Mouse (Mus musculus) embryonic facial prominence, embryonic 14.5 days (tissue): ENCODE results near the gene Olfr368. TPM values are rescaled to one million over a fixed set of nuclear protein-coding genes. Genes with fewer than 3 reads are reported as not detected.
A peak's percentile ranks its signal among the peaks of the same experiment; 100 is the strongest.

ENCODE experiments used
- ATAC-seq: fragments of 200-750 bp; cut with Nextera tagmentation; 2 replicates; pipeline ENCODE4 v1.8.0; 2017; ENCODE audit warnings: low read depth, moderate number of reproducible peaks, moderate TSS enrichment
- DNase-seq: peaks from one replicate; pipeline ENCODE4 v3.0.0-alpha.2; 2015; ENCODE audit warnings: low spot score
- H3K27ac ChIP-seq: fragments of 300-500 bp; sonication (generic); replicated peaks from 2 replicates; pipeline ENCODE4 v1.5.1; 2014; ENCODE audit warnings: low read depth, mild to moderate bottlenecking, low read length, moderate library complexity
- H3K27me3 ChIP-seq: fragments of 300-500 bp; sonication (generic); replicated peaks from 2 replicates; pipeline ENCODE4 v1.6.1; 2014; ENCODE audit warnings: low read length; ENCODE audit not compliant: control insufficient read depth, insufficient read depth
- H3K36me3 ChIP-seq: fragments of 300-500 bp; sonication (generic); 2 replicates; pipeline ENCODE4 v1.6.1; 2014; ENCODE audit warnings: low read length, mixed read lengths; ENCODE audit not compliant: control insufficient read depth, insufficient read depth
- H3K4me1 ChIP-seq: fragments of 300-500 bp; sonication (generic); 2 replicates; pipeline ENCODE4 v1.6.1; 2014; ENCODE audit warnings: antibody characterized with exemption, low read length; ENCODE audit not compliant: control insufficient read depth, insufficient read depth
- H3K4me2 ChIP-seq: fragments of 300-500 bp; sonication (generic); 2 replicates; pipeline ENCODE4 v1.6.1; 2014; ENCODE audit warnings: low read depth, mild to moderate bottlenecking, low read length, moderate library complexity, mixed read lengths
- H3K4me3 ChIP-seq: fragments of 300-500 bp; sonication (generic); 2 replicates; pipeline ENCODE4 v1.5.1; 2014; ENCODE audit warnings: low read depth, mild to moderate bottlenecking, low read length
- H3K9ac ChIP-seq: fragments of 300-500 bp; sonication (generic); 2 replicates; pipeline ENCODE4 v1.6.1; 2014; ENCODE audit warnings: low read depth, mild to moderate bottlenecking, low read length, moderate library complexity, mixed read lengths
- H3K9me3 ChIP-seq: fragments of 300-500 bp; sonication (generic); 2 replicates; pipeline ENCODE4 v1.6.1; 2016; ENCODE audit warnings: low read length; ENCODE audit not compliant: control insufficient read depth
- WGBS: fragments of 180-500 bp; shearing (Covaris S2); extraction: QIAGEN DNeasy Blood & Tissue Kit; methylation state at CpG from one replicate; pipeline ENCODE4 v1.1.7; 2014; 5-methylcytosine and 5-hydroxymethylcytosine counted together
- polyA plus RNA-seq: library from polyadenylated mRNA; unstranded; fragments of >200 nt; fragmentation: Nextera tagmentation; extraction: Ambion mirVana; gene quantifications from 2 replicates; pipeline ENCODE4 v1.2.1, GENCODE M21; 2014

Gene Olfr368
- polyA plus RNA-seq = 0.29 TPM in 1 of 2 replicates, not detected in the other

- H3K4me2 ChIP-seq = no peak within 1 kb of the TSS
- no peaks in the 10 kb centered on the region for H3K9me3 ChIP-seq
- 82% methylated on average over 1 of the region's 1 CpGs for WGBS
- DNase-seq (no peak), ATAC-seq (no peak)
- no peak within 1 kb of the TSS for H3K4me3 ChIP-seq
- H3K27me3 ChIP-seq = no peaks in the 10 kb centered on the region
- H3K9ac ChIP-seq = no peak within 1 kb of the TSS
- no peaks in the 10 kb centered on the region for H3K4me1 ChIP-seq
- H3K27ac ChIP-seq = no peak within 1 kb of the TSS
- H3K36me3 ChIP-seq = no peaks in the 10 kb centered on the region
Observed at GRCm38 (mm10) chr2:37326215-37326614, at the start of gene Olfr368. Gene Olfr368 (plus strand): TSS chr2:37326515.

DNA sequence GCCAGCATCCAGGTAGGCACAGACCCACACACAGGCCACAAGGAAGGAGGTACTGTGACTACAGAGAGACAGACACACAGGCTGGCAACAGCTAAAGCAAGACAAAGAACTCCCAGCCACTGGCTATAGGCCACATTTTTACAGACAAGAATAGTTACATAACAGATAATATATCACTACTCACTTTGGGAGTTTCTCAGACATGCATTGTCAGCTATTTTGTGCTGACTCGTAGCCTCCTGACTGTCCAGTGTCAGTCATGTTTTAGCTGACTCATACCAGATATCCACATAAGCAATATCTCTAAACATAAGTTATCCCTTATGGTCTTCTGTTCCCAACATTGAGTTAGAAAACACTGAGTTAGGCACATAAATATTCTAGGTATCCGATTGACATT is 7.0 kb downstream of the Olfr368 start:
- DNase-seq = no peak
- WGBS = 77% methylated on average over 2 of the region's 2 CpGs

DNA sequence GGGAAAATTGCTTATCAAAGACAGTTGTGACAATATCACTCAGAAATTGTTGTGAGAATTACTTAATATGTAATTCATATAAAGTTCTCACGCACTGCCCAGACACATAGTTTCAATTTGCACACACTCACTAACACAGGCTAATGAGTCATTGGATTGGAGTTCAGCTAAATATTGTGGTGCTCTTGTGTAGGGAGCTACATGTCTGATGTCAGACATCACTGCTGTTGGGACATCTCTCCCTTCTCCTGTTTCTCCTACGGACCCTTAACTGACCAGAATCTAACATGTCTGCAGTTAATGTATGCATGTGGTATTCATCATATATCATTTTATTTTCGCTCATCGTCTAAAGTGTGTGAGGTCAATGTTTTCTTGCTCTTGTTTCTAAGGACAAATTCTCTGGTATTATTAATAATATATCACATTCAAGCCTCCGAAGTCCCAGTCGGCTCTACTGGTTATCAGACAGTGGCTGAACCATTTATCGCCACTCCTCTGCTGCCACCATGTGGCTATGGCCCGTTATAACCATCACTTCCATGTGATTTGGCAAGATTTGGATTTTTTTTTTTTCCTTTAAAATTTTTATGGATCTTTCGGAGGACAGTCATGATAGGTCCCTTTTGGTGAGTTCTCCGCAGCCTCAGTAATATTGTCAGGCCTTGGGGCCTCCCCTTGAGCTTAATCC is 12.3 kb downstream of the Olfr368 start:
- no peak overlapping the region for H3K9ac ChIP-seq
- ATAC-seq (no peak), DNase-seq (peak; percentile 32)
- H3K4me1 ChIP-seq = no peaks in the 10 kb centered on the region
- no peaks in the 10 kb centered on the region for H3K9me3 ChIP-seq
- no peaks in the 10 kb centered on the region for H3K27me3 ChIP-seq
- H3K4me3 ChIP-seq = no peak overlapping the region
- 56% methylated on average over 10 of the region's 10 CpGs for WGBS
- no peak overlapping the region for H3K27ac ChIP-seq
- no peaks in the 10 kb centered on the region for H3K36me3 ChIP-seq
- no peak overlapping the region for H3K4me2 ChIP-seq

More for the DNA sequence above, 7.0 kb downstream of the Olfr368 start:
- no peaks in the 10 kb centered on the region for H3K4me1 ChIP-seq
- no peak for ATAC-seq
- H3K9me3 ChIP-seq = no peaks in the 10 kb centered on the region
- H3K36me3 ChIP-seq = no peaks in the 10 kb centered on the region
- H3K4me3 ChIP-seq = no peak overlapping the region
- no peak overlapping the region for H3K27ac ChIP-seq
- H3K4me2 ChIP-seq = no peak overlapping the region
- no peaks in the 10 kb centered on the region for H3K27me3 ChIP-seq
- no peak overlapping the region for H3K9ac ChIP-seq

GRCm38 (mm10) chr2:37351671-37352070 is 25.4 kb downstream of the Olfr368 start:
- Histone ChIP-seq H3K9me3 (no peaks in the 10 kb centered on the region), H3K36me3 (peaks cover 69% of the 10 kb centered on the region), H3K4me3 (no peak overlapping the region), H3K9ac (no peak overlapping the region), H3K27me3 (no peaks in the 10 kb centered on the region), H3K27ac (no peak overlapping the region), H3K4me1 (no peaks in the 10 kb centered on the region), H3K4me2 (no peak overlapping the region)
- 87% methylated on average over 7 of the region's 7 CpGs for WGBS
- no peak for ATAC-seq
- DNase-seq = peak; percentile 17

DNA sequence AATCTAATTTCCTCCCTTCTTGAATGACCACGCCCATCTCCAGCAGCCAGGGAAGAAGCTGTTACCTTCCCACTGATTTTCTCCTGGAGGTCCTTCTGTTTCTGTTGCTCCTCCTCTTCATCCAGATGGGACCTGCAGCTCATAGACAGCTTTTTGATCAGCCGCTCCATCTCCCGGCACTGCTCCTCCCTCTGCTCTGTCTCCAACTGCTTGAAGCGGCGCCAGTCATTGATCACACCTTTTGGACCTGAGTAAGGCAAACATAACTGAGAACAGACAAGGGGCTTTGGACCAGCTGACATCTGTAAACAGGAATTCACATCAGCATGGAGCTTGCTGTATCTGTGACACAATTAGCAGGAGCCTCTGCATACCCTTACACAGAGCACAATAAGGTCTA is 29.3 kb downstream of the Olfr368 start:
- H3K27ac ChIP-seq = no peak overlapping the region
- H3K9me3 ChIP-seq = no peaks in the 10 kb centered on the region
- H3K9ac ChIP-seq = no peak overlapping the region
- H3K4me2 ChIP-seq = no peak overlapping the region
- H3K4me3 ChIP-seq = no peak overlapping the region
- peaks cover 9% of the 10 kb centered on the region for H3K4me1 ChIP-seq
- H3K36me3 ChIP-seq = peaks cover 65% of the 10 kb centered on the region
- no peak for ATAC-seq
- no peak for DNase-seq
- 98% methylated on average over 5 of the region's 5 CpGs for WGBS
- no peaks in the 10 kb centered on the region for H3K27me3 ChIP-seq

DNA sequence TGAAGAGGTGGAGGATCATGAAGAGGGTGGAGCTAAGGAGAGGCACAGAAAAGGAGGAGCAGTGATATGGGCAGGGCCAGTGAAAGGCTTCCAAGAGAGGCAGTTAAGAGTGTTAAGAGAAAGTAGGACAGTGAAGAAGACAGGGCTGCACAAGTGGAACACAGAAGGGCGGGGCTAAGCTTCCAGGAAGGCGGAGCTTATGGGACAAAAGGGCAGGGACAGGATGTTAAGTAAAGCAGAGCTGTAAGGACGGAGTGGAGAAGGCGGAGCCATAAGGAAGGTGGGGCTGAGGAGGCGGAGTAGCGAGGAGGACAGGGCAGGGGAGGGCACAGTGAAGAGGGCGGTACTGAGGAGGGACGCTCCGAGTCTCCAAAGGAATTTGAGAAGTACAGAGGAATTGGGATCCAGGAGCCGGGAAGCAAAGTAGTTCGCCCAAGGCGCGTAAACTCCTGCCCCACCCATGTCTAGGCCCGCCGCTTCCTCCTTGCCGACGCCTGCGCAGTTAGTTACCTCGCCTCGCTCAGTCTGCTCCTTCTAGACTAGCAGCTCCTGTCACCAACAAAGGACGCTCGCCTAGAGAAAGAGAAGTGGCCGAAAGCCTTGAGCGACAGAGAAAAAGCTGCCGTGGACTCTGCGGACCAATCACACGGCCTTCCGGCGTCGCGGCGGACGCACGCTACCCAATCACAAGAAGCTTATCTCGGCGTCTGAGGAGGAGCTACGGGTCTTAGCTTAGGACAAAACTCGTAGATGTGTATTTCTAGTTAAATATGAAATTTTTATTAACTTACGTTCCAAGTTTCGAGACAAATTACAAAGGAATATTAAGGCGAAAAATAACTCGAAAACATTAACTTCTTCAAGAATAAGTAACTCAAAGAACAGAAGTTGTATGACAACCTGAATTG is 32.6 kb downstream of the Olfr368 start, which contains the start of gene Pdcl:
Gene Pdcl (minus strand): TSS at position 700 of the 908 bp plus-strand sequence.
- Histone ChIP-seq H3K27me3 (no peaks in the 10 kb centered on the region), H3K27ac (peak within 1 kb of the TSS; percentile 98), H3K4me1 (peaks cover 9% of the 10 kb centered on the region), H3K9ac (peak within 1 kb of the TSS; percentile 84), H3K4me2 (peak within 1 kb of the TSS; percentile 68), H3K4me3 (peak within 1 kb of the TSS; percentile 73), H3K9me3 (no peaks in the 10 kb centered on the region), H3K36me3 (peaks cover 34% of the 10 kb centered on the region)
- DNase-seq = peak; percentile 97
- ATAC-seq = peak; percentile 99
- WGBS = under 1% methylated on average over 39 of the region's 42 CpGs

GRCm38 (mm10) chr2:37359908-37360307 is 33.6 kb downstream of the Olfr368 start:
- Histone ChIP-seq H3K36me3 (peaks cover 24% of the 10 kb centered on the region), H3K9me3 (no peaks in the 10 kb centered on the region), H3K4me3 (peak overlapping the region; percentile 73; the same call in 1 of the 2 replicates), H3K27ac (0 out of 2 replicates have a peak overlapping the region, but pooled peaks have one; percentile 98), H3K9ac (no peak overlapping the region), H3K27me3 (no peaks in the 10 kb centered on the region), H3K4me2 (peak overlapping the region; percentile 68), H3K4me1 (peaks cover 9% of the 10 kb centered on the region)
- ATAC-seq = no peak
- WGBS = 91% methylated on average over 2 of the region's 2 CpGs
- no peak for DNase-seq

- Histone ChIP-seq H3K27me3 (no peaks in the 10 kb centered on the region), H3K9ac (no peak overlapping the region), H3K4me3 (no peak overlapping the region), H3K27ac (no peak overlapping the region), H3K36me3 (peaks cover 26% of the 10 kb centered on the region), H3K9me3 (no peaks in the 10 kb centered on the region), H3K4me2 (no peak overlapping the region), H3K4me1 (no peaks in the 10 kb centered on the region)
- ATAC-seq = no peak
- DNase-seq = peak; percentile 36
- 63% methylated on average over 2 of the region's 2 CpGs for WGBS
Observed at GRCm38 (mm10) chr2:37370651-37371050, 44.3 kb downstream of the Olfr368 start.
